Mouse (Mus musculus): Measurements from ENCODE around the gene Stxbp3. TPM values are rescaled to one million over a fixed set of nuclear protein-coding genes. Genes with fewer than 3 reads are reported as not detected.

Stxbp3 gene
- polyA plus RNA-seq, 1 experiment from 2014 or later, result 14.1 TPM

- Histone ChIP-seq H3K9me3 (no peaks in the 10 kb centered on the region), H3K27ac (no peak overlapping the region), H3K4me3 (no peak overlapping the region), H3K4me1 (no peaks in the 10 kb centered on the region), H3K36me3 (replicated peaks) (0 out of 2 replicates have a peak, but pooled peaks cover 3% of the 10 kb centered on the region), H3K27me3 (replicated peaks) (no peaks in the 10 kb centered on the region), H3K9ac (no peak overlapping the region), H3K4me2 (no peak overlapping the region)
- WGBS, result 94% methylated on average over 6 of the region's 6 CpGs
- ATAC-seq (replicated peaks), result no peak
These were observed 8.6 kb downstream of the Stxbp3 start for GRCm38 (mm10) chr3:108831750-108832149.

- Histone ChIP-seq H3K4me1 (no peaks in the 10 kb centered on the region), H3K9ac (no peak overlapping the region), H3K27ac (no peak overlapping the region), H3K36me3 (replicated peaks) (0 out of 2 replicates have a peak, but pooled peaks cover 3% of the 10 kb centered on the region), H3K9me3 (no peaks in the 10 kb centered on the region), H3K27me3 (replicated peaks) (no peaks in the 10 kb centered on the region), H3K4me3 (no peak overlapping the region), H3K4me2 (no peak overlapping the region)
- ATAC-seq (replicated peaks), result no peak
- 89% methylated on average over 11 of the region's 11 CpGs for WGBS
These were observed 9.8 kb downstream of the Stxbp3 start for GRCm38 (mm10) chr3:108830493-108830892.

- no peaks in the 10 kb centered on the region for H3K9me3 ChIP-seq
- no peak overlapping the region for H3K4me2 ChIP-seq
- no peak overlapping the region for H3K9ac ChIP-seq
- no peak for ATAC-seq (replicated peaks)
- H3K27ac ChIP-seq, result no peak overlapping the region
- WGBS, result 76% methylated on average over 4 of the region's 4 CpGs
- H3K36me3 ChIP-seq (replicated peaks), result no peaks in the 10 kb centered on the region; the same call in 1 of the 2 replicates
- no peak overlapping the region for H3K4me3 ChIP-seq
- H3K4me1 ChIP-seq, result no peaks in the 10 kb centered on the region
- no peaks in the 10 kb centered on the region for H3K27me3 ChIP-seq (replicated peaks)
These were observed 24.7 kb downstream of the Stxbp3 start for GRCm38 (mm10) chr3:108815631-108816030.

- WGBS, result 89% methylated on average over 4 of the region's 4 CpGs
- no peak overlapping the region for H3K4me2 ChIP-seq
- H3K27me3 ChIP-seq (replicated peaks), result no peaks in the 10 kb centered on the region
- ATAC-seq (replicated peaks), result no peak
- no peaks in the 10 kb centered on the region for H3K4me1 ChIP-seq
- no peak overlapping the region for H3K4me3 ChIP-seq
- no peaks in the 10 kb centered on the region for H3K9me3 ChIP-seq
- H3K27ac ChIP-seq, result no peak overlapping the region
- no peak overlapping the region for H3K9ac ChIP-seq
- no peaks in the 10 kb centered on the region; the same call in 1 of the 2 replicates for H3K36me3 ChIP-seq (replicated peaks)
These were observed 29.5 kb downstream of the Stxbp3 start for GRCm38 (mm10) chr3:108810747-108811263.

GRCm38 (mm10) chr3:108805622-108806021 is 34.7 kb downstream of the Stxbp3 start:
- Histone ChIP-seq H3K27ac (no peak overlapping the region), H3K4me1 (no peaks in the 10 kb centered on the region), H3K27me3 (replicated peaks) (no peaks in the 10 kb centered on the region), H3K36me3 (replicated peaks) (peaks cover 5% of the 10 kb centered on the region; the same call in 1 of the 2 replicates), H3K4me2 (no peak overlapping the region), H3K4me3 (no peak overlapping the region), H3K9me3 (no peaks in the 10 kb centered on the region), H3K9ac (no peak overlapping the region)
- ATAC-seq (replicated peaks), result no peak
- WGBS, result 85% methylated on average over 5 of the region's 5 CpGs

GRCm38 (mm10) chr3:108798375-108798774 is 42.0 kb downstream of the Stxbp3 start:
- Histone ChIP-seq H3K4me3 (no peak overlapping the region), H3K27ac (no peak overlapping the region), H3K27me3 (replicated peaks) (no peaks in the 10 kb centered on the region), H3K36me3 (replicated peaks) (peaks cover 5% of the 10 kb centered on the region; the same call in 1 of the 2 replicates), H3K4me2 (no peak overlapping the region), H3K9me3 (no peaks in the 10 kb centered on the region), H3K9ac (no peak overlapping the region), H3K4me1 (no peaks in the 10 kb centered on the region)
- no peak for ATAC-seq (replicated peaks)
- WGBS, result 94% methylated on average over 2 of the region's 2 CpGs

GRCm38 (mm10) chr3:108797723-108798122 is 42.6 kb downstream of the Stxbp3 start:
- Histone ChIP-seq H3K27ac (no peak overlapping the region), H3K4me3 (no peak overlapping the region), H3K9ac (no peak overlapping the region), H3K9me3 (no peaks in the 10 kb centered on the region), H3K27me3 (replicated peaks) (no peaks in the 10 kb centered on the region), H3K4me1 (no peaks in the 10 kb centered on the region), H3K36me3 (replicated peaks) (peaks cover 5% of the 10 kb centered on the region; the same call in 1 of the 2 replicates), H3K4me2 (no peak overlapping the region)
- 93% methylated on average over 6 of the region's 6 CpGs for WGBS
- ATAC-seq (replicated peaks), result no peak

- H3K4me3 ChIP-seq, result no peak overlapping the region
- no peak overlapping the region for H3K4me2 ChIP-seq
- no peak overlapping the region for H3K27ac ChIP-seq
- H3K9ac ChIP-seq, result no peak overlapping the region
- WGBS, result 92% methylated on average over 4 of the region's 4 CpGs
- no peaks in the 10 kb centered on the region for H3K9me3 ChIP-seq
- H3K4me1 ChIP-seq, result no peaks in the 10 kb centered on the region
- ATAC-seq (replicated peaks), result no peak
- H3K36me3 ChIP-seq (replicated peaks), result no peaks in the 10 kb centered on the region; the same call in 1 of the 2 replicates
- no peaks in the 10 kb centered on the region for H3K27me3 ChIP-seq (replicated peaks)
These were observed 43.9 kb downstream of the Stxbp3 start for GRCm38 (mm10) chr3:108796386-108796785.

GRCm38 (mm10) chr3:108795554-108796299 is 44.6 kb downstream of the Stxbp3 start:
- Histone ChIP-seq H3K36me3 (replicated peaks) (no peaks in the 10 kb centered on the region), H3K9me3 (no peaks in the 10 kb centered on the region), H3K27me3 (replicated peaks) (no peaks in the 10 kb centered on the region), H3K4me1 (no peaks in the 10 kb centered on the region), H3K4me2 (no peak overlapping the region), H3K4me3 (no peak overlapping the region), H3K9ac (no peak overlapping the region), H3K27ac (no peak overlapping the region)
- no peak for ATAC-seq (replicated peaks)
- WGBS, result 90% methylated on average over 7 of the region's 7 CpGs

- Histone ChIP-seq H3K36me3 (replicated peaks) (no peaks in the 10 kb centered on the region), H3K4me1 (no peaks in the 10 kb centered on the region), H3K9ac (no peak overlapping the region), H3K27me3 (replicated peaks) (no peaks in the 10 kb centered on the region), H3K9me3 (no peaks in the 10 kb centered on the region), H3K4me2 (no peak overlapping the region), H3K4me3 (no peak overlapping the region), H3K27ac (no peak overlapping the region)
- 88% methylated on average over 9 of the region's 9 CpGs for WGBS
- no peak for ATAC-seq (replicated peaks)
These were observed 45.5 kb downstream of the Stxbp3 start for GRCm38 (mm10) chr3:108794780-108795179.

GRCm38 (mm10) chr3:108792420-108792819 is 47.9 kb downstream of the Stxbp3 start:
- Histone ChIP-seq H3K36me3 (replicated peaks) (no peaks in the 10 kb centered on the region), H3K9me3 (no peaks in the 10 kb centered on the region), H3K9ac (no peak overlapping the region), H3K4me2 (no peak overlapping the region), H3K4me1 (no peaks in the 10 kb centered on the region), H3K27ac (no peak overlapping the region), H3K4me3 (no peak overlapping the region), H3K27me3 (replicated peaks) (no peaks in the 10 kb centered on the region)
- no peak for ATAC-seq (replicated peaks)

- WGBS, result 84% methylated on average over 7 of the region's 7 CpGs
- H3K36me3 ChIP-seq (replicated peaks), result no peaks in the 10 kb centered on the region
- H3K4me1 ChIP-seq, result no peaks in the 10 kb centered on the region
- no peak overlapping the region for H3K27ac ChIP-seq
- H3K27me3 ChIP-seq (replicated peaks), result no peaks in the 10 kb centered on the region
- H3K9me3 ChIP-seq, result no peaks in the 10 kb centered on the region
- no peak overlapping the region for H3K9ac ChIP-seq
- ATAC-seq (replicated peaks), result no peak
- H3K4me2 ChIP-seq, result no peak overlapping the region
- H3K4me3 ChIP-seq, result no peak overlapping the region
These were observed 49.1 kb downstream of the Stxbp3 start for GRCm38 (mm10) chr3:108791054-108791706.
